In the genomic region with DNA sequence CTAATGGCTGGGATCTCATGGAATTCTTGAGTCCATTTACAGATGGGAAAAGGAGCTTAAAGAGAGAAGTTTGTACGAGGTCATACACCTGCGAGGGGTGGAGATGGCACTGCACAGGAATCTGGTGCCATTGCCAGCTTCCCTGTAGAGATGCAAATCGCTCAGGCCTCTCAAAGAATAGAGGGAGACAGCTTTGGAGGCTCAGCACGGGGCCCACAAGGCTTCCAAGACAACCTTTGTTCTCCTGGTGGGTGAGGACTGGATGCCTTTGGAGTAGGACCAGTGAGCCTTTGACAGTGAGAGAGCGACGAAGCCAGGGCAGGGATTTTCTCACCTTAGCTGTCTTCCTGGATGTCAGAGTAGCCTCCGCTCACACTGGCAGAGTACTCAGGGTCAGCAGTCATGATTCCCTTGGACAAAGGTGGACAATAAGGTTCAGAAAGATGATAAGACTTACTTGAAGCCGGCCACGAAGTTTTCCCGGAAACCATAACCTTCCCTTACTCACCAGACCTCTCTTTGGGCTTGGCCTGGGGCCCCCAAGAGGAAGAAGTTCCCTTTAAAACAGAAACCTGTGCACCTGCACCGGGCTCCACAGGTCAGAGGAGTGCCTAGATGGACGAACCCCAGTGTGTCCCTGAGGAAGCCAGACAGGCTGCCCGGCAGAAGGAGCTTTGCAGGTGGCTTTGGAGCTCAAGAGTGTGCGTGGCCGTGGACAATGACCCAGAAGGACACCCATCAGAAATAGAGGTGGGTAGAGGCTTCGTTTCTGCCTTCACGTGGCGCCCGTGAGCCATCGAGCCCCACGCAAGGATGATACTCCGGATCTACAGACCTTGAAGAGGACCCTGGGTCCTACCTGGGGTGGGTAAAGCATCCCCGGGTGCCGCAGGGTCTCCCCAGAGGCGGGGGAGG, we compare ENCODE assay signal across 8 mouse cellular contexts. TPM values are rescaled to one million over a fixed set of nuclear protein-coding genes. Genes with fewer than 3 reads are reported as not detected.
DNase-seq lines count a peak whose midpoint lies in the region; ATAC-seq and TF ChIP-seq lines count a peak whose summit lies in the region.
"Had no signal": no experiment of that assay in that cellular context is flagged by ENCODE, and none has a peak within 500 bp of the region (broad histone marks: within the 10 kb centered on the region; RNA-seq: fewer than 3 reads in every experiment).

Gene Tmem74b, plus strand, starts transcription at position 778 of the 915 bp plus-strand sequence.

- no peak for DNase-seq in left cerebral cortex, postnatal 10 days (ENCODE audit: extremely low spot score in 1 of 2, low spot score in 2 of 2)
- DNase-seq in left cerebral cortex, postnatal 25 days (ENCODE audit: low spot score in 2 of 2) = no peak
- peak; percentile 44 for DNase-seq in cerebellum, adult 9-10 months
- no peak for DNase-seq in liver, embryonic 14.5 days (ENCODE audit: low read depth in 3 of 3, low spot score in 3 of 3)

- TF ChIP-seq CTCF in liver, embryonic 14.5 days (IDR thresholded peaks at IDR 0.05; ENCODE audit: low read depth) = no peak

- H3K4me3 ChIP-seq in forebrain, embryonic 15.5 days = peak within 1 kb of the TSS; percentile 80
- H3K4me3 ChIP-seq in liver, embryonic 14.5 days (ENCODE audit: insufficient read depth in 1 of 2, low read depth in 2 of 2, low read length in 2 of 2) = peak within 1 kb of the TSS in 1 of 2 experiments; percentile 42; a peak in 2 of 4 replicates

- H3K9me3 ChIP-seq in forebrain, embryonic 15.5 days = no peaks in the 10 kb centered on the region
- H3K9me3 ChIP-seq in liver, embryonic 14.5 days (ENCODE audit: control insufficient read depth, low read length) = no peaks in the 10 kb centered on the region

- no peaks in the 10 kb centered on the region for H3K27me3 ChIP-seq in forebrain, embryonic 15.5 days
- H3K27me3 ChIP-seq in liver, embryonic 14.5 days (ENCODE audit: control insufficient read depth, insufficient read depth, low read length) = peaks cover 46% of the 10 kb centered on the region

- H3K9ac ChIP-seq in forebrain, embryonic 15.5 days (replicated peaks) = peak within 1 kb of the TSS; percentile 89
- no peak within 1 kb of the TSS for H3K9ac ChIP-seq in liver, embryonic 14.5 days (replicated peaks)

- no peak; the same call in 1 of the 2 replicates for ATAC-seq in forebrain, embryonic 15.5 days (replicated peaks)
- no peak for ATAC-seq in liver, embryonic 14.5 days (ENCODE audit: insufficient read depth)
- no peak for ATAC-seq in CD4-positive, CD25-positive, alpha-beta regulatory T cell, adult 4 months
- ATAC-seq in erythroid progenitor cell, adult 5-6 weeks (replicated peaks; ENCODE audit: low FRiP score, poor library complexity, severe bottlenecking) = no peak

- H3K4me1 ChIP-seq in forebrain, embryonic 15.5 days = peaks cover 19% of the 10 kb centered on the region
- no peaks in the 10 kb centered on the region for H3K4me1 ChIP-seq in liver, embryonic 14.5 days (replicated peaks; ENCODE audit: control insufficient read depth in 2 of 2, insufficient read depth in 2 of 2, low read length in 1 of 2)

- whole genome bisulfite sequencing in forebrain, embryonic 15.5 days = 4% methylated on average over 23 of the region's 25 CpGs
- 4% methylated on average over 25 of the region's 25 CpGs for WGBS in liver, embryonic 14.5 days (ENCODE audit: insufficient replicate concordance)

- peak within 1 kb of the TSS; percentile 90 for H3K4me2 ChIP-seq in forebrain, embryonic 15.5 days (replicated peaks)
- H3K4me2 ChIP-seq in liver, embryonic 14.5 days (ENCODE audit: low read depth) = peak within 1 kb of the TSS; percentile 59

- peak within 1 kb of the TSS; percentile 52 for H3K27ac ChIP-seq in forebrain, embryonic 15.5 days (replicated peaks)
- no peak within 1 kb of the TSS for H3K27ac ChIP-seq in liver, embryonic 14.5 days

- intact Hi-C loops in left cerebral cortex, postnatal 10 days (cut with DNase I) = loop anchor here (10.0 kb wide), 1 partner anchor 127 kb away; the partner anchor contains the start of gene Sdcbp2
- intact Hi-C loops in left cerebral cortex, postnatal 25 days (cut with DNase I) = loop anchor here (5.0 kb wide), 1 partner anchor 69 kb away; the partner anchor contains the start of gene Snph

- no peak for TF ChIP-seq EP300 in liver, embryonic 14.5 days (IDR thresholded peaks at IDR 0.05; ENCODE audit: low read depth)

- 0 out of 2 replicates have a peak, but pooled peaks cover 4% of the 10 kb centered on the region for H3K36me3 ChIP-seq in forebrain, embryonic 15.5 days
- no peaks in the 10 kb centered on the region for H3K36me3 ChIP-seq in liver, embryonic 14.5 days (replicated peaks; ENCODE audit: control insufficient read depth, insufficient read depth, low read depth)

RNA-seq across cellular contexts. Expression of gene Tmem74b, which starts in this region (rescaled TPM):
- 10 to 100 TPM; 10.8 to 10.9 TPM for total RNA-seq in left cerebral cortex, postnatal 10 days (2021)
- 10 to 100 TPM in 1 of 2 experiments, 1 to 10 TPM in 1; 6.1 to 11.1 TPM for total RNA-seq in left cerebral cortex, postnatal 25 days (2021)
- polyA plus RNA-seq in forebrain, embryonic 15.5 days (2015; fragmentation: Nextera tagmentation; extraction: Ambion mirVana) = 24.1 and 24.8 TPM in 2 replicates
- 0.02 TPM in 1 of 2 replicates, not detected in the other for polyA plus RNA-seq in liver, embryonic 14.5 days (2012; rRNA removed)
- 0.06 TPM in 1 of 2 replicates, not detected in the other for polyA plus RNA-seq in liver, embryonic 14.5 days (2014; fragmentation: Nextera tagmentation; extraction: Ambion mirVana)
- not detected for polyA plus RNA-seq in CD4-positive, CD25-positive, alpha-beta regulatory T cell, adult 4 months (2017; shearing (Covaris generic))
- total RNA-seq in erythroid progenitor cell, adult 5-6 weeks (2015; ENCODE audit: low replicate concordance) = not detected in 2 replicates
- 0.90 TPM in 1 of 2 replicates, not detected in the other for total RNA-seq in erythroid progenitor cell, adult 5-6 weeks (2017; ENCODE audit: low replicate concordance)
- total RNA-seq: common myeloid progenitor, adult 5-6 weeks had no signal

Comparison
In these comparisons a context has a peak if more than half of its experiments do, and no peak if none do; other contexts are left out.
1. RNA of gene Tmem74b (polyA plus RNA-seq): 24.1 to 24.8 TPM in forebrain, embryonic 15.5 days; not detected in CD4-positive, CD25-positive, alpha-beta regulatory T cell, adult 4 months and 0.02 to 0.06 TPM in liver, embryonic 14.5 days; every median in the first group is over 10 times any median in the second.